Comparison of ENCODE assay signal across 29 mouse cellular contexts in the genomic region with DNA sequence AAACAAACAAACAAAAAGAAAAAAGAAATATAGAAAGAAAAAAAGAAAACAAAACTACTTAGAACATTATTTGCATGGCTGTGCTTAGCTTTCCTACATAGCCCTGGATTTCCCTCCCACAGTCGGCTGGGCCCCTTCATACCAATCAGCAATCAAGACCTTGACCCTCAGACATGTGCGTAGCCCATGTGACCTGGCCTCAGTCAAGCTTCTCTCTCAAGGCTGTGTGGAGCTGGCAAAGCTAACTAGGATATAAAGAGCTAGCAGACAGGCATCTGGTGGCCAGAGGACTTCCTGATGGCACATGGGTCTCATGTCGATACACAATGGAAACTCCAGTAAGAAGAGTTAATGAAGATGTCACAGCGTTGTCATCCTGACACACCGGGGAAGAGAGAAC. TPM values are rescaled to one million over a fixed set of nuclear protein-coding genes. Genes with fewer than 3 reads are reported as not detected.
DNase-seq lines count a peak whose midpoint lies in the region; ATAC-seq and TF ChIP-seq lines count a peak whose summit lies in the region.
"Had no signal": no experiment of that assay in that cellular context is flagged by ENCODE, and none has a peak within 500 bp of the region (broad histone marks: within the 10 kb centered on the region; RNA-seq: fewer than 3 reads in every experiment).

No protein-coding gene starts in this region.

- TF ChIP-seq EP300 in liver, postnatal 0 days (IDR thresholded peaks at IDR 0.05; ENCODE audit: low read depth): no peak

- peak overlapping the region; percentile 43 for H3K9ac ChIP-seq in liver, adult 2 months (ENCODE audit: low read depth, low read length)
- no peak overlapping the region for H3K9ac ChIP-seq in liver, embryonic 13.5 days
- no peak overlapping the region for H3K9ac ChIP-seq in liver, postnatal 0 days (replicated peaks)
- H3K9ac ChIP-seq: embryonic facial prominence, embryonic 13.5 days; forebrain, embryonic 12.5 days; forebrain, embryonic 15.5 days; heart, embryonic 13.5 days; hindbrain, embryonic 14.5 days had no signal

- TF ChIP-seq CTCF in liver, adult 2 months (IDR thresholded peaks at IDR 0.05; ENCODE audit: low read depth, low read length): no peak
- no peak for TF ChIP-seq CTCF in liver, postnatal 0 days (IDR thresholded peaks at IDR 0.05; ENCODE audit: low read depth)

- no peak for ATAC-seq in liver, embryonic 13.5 days (ENCODE audit: low read depth)
- ATAC-seq in liver, postnatal 0 days: peak; percentile 32
- ATAC-seq in megakaryocyte, adult 5-6 weeks (ENCODE audit: poor library complexity, severe bottlenecking): no peak
- ATAC-seq: forebrain, embryonic 15.5 days; hindbrain, postnatal 0 days; inflammation-experienced regulatory T-cells, adult 6 months; Patski had no signal

- peak overlapping the region; percentile 17; the same call in 1 of the 2 replicates for H3K4me2 ChIP-seq in liver, embryonic 13.5 days
- H3K4me2 ChIP-seq in liver, postnatal 0 days (ENCODE audit: low read depth, low read length): peak overlapping the region; percentile 54
- H3K4me2 ChIP-seq: embryonic facial prominence, embryonic 13.5 days; forebrain, embryonic 12.5 days; forebrain, embryonic 15.5 days; heart, embryonic 13.5 days; hindbrain, embryonic 14.5 days had no signal

- peak; percentile 42 for DNase-seq in adrenal gland, adult 8-10 months
- DNase-seq in adrenal gland, postnatal 4 days (ENCODE audit: low spot score in 2 of 2): no peak
- DNase-seq in liver, adult 2 months (ENCODE audit: extremely low read depth, low read depth, low spot score): peak; percentile 97
- no peak for DNase-seq in liver
- no peak for DNase-seq in liver, embryonic 13.5 days
- no peak for DNase-seq in liver, postnatal 0 days
- no peak for DNase-seq in thymus, adult 18-20 months
- DNase-seq: cerebellum, adult 11 months; cerebellum, adult 2 months; cerebellum, adult 9-11 months; cerebellum, postnatal 25 days; embryo, embryonic 11 days; gastrocnemius, postnatal 25 days; heart, adult 18-20 months; heart, postnatal 14 days had no signal

- peaks cover 4% of the 10 kb centered on the region; the same call in 1 of the 2 replicates for H3K4me1 ChIP-seq in liver, adult 2 months (ENCODE audit: control insufficient read depth, insufficient read depth, low read length)
- H3K4me1 ChIP-seq in liver, embryonic 13.5 days (replicated peaks): peaks cover 13% of the 10 kb centered on the region; the same call in 1 of the 2 replicates
- peaks cover 9% of the 10 kb centered on the region; the same call in 1 of the 2 replicates for H3K4me1 ChIP-seq in liver, postnatal 0 days (ENCODE audit: insufficient read depth)
- H3K4me1 ChIP-seq: embryonic facial prominence, embryonic 10.5 days; embryonic facial prominence, embryonic 13.5 days; forebrain, embryonic 12.5 days; forebrain, embryonic 15.5 days had no signal

- peak overlapping the region; percentile 83 for H3K27ac ChIP-seq in liver, adult 2 months (replicated peaks; ENCODE audit: insufficient read depth, low read depth, low read length)
- H3K27ac ChIP-seq in liver, embryonic 13.5 days: no peak overlapping the region
- H3K27ac ChIP-seq in liver, postnatal 0 days (ENCODE audit: low read depth): peak overlapping the region; percentile 84
- H3K27ac ChIP-seq: embryonic facial prominence, embryonic 10.5 days; embryonic facial prominence, embryonic 13.5 days; forebrain, embryonic 12.5 days; forebrain, embryonic 15.5 days; heart, embryonic 10.5 days; heart, embryonic 13.5 days; hindbrain, embryonic 14.5 days; hindbrain, postnatal 0 days had no signal

- H3K4me3 ChIP-seq in liver, adult 2 months (ENCODE audit: insufficient read depth, low read depth, low read length): peak overlapping the region; percentile 55; the same call in 1 of the 2 replicates
- H3K4me3 ChIP-seq in liver, embryonic 13.5 days (replicated peaks): no peak overlapping the region
- peak overlapping the region; percentile 19; the same call in 1 of the 2 replicates for H3K4me3 ChIP-seq in liver, postnatal 0 days (ENCODE audit: low read depth, low read length)
- H3K4me3 ChIP-seq: embryonic facial prominence, embryonic 10.5 days; embryonic facial prominence, embryonic 13.5 days; erythroblast, embryonic 14.5 days; forebrain, embryonic 12.5 days; forebrain, embryonic 15.5 days; heart, embryonic 10.5 days; heart, embryonic 13.5 days had no signal

- H3K9me3 ChIP-seq in liver, embryonic 13.5 days (replicated peaks): no peaks in the 10 kb centered on the region
- H3K9me3 ChIP-seq in liver, postnatal 0 days (ENCODE audit: low read length): no peaks in the 10 kb centered on the region
- H3K9me3 ChIP-seq: embryonic facial prominence, embryonic 10.5 days; embryonic facial prominence, embryonic 13.5 days; forebrain, embryonic 12.5 days; forebrain, embryonic 15.5 days; G1E; heart, embryonic 10.5 days; heart, embryonic 13.5 days had no signal

- TF ChIP-seq POLR2A in liver, adult 2 months (IDR thresholded peaks at IDR 0.05; ENCODE audit: extremely low read depth, insufficient read depth, low read length): no peak

- WGBS in liver, adult 2 months: 33% methylated on average over 5 of the region's 5 CpGs
- WGBS in liver, embryonic 13.5 days (ENCODE audit: insufficient replicate concordance): 75% methylated on average over 5 of the region's 5 CpGs
- WGBS in liver, postnatal 0 days (ENCODE audit: insufficient replicate concordance): 65% methylated on average over 5 of the region's 5 CpGs

- no peaks in the 10 kb centered on the region for H3K79me2 ChIP-seq in liver, adult 2 months (ENCODE audit: control insufficient read depth, insufficient read depth, low read length)

- no peaks in the 10 kb centered on the region for H3K27me3 ChIP-seq in liver, adult 2 months (ENCODE audit: control insufficient read depth, insufficient read depth, low read length)
- H3K27me3 ChIP-seq in liver, embryonic 13.5 days: no peaks in the 10 kb centered on the region
- no peaks in the 10 kb centered on the region for H3K27me3 ChIP-seq in liver, postnatal 0 days (ENCODE audit: insufficient read depth, low read length)
- H3K27me3 ChIP-seq: CH12.LX; embryonic facial prominence, embryonic 13.5 days; forebrain, embryonic 15.5 days; Patski had no signal

- no peaks in the 10 kb centered on the region for H3K36me3 ChIP-seq in liver, adult 2 months (ENCODE audit: control insufficient read depth, insufficient read depth, low read length)
- no peaks in the 10 kb centered on the region for H3K36me3 ChIP-seq in liver, embryonic 13.5 days
- H3K36me3 ChIP-seq in liver, postnatal 0 days (replicated peaks; ENCODE audit: insufficient read depth, low read length): no peaks in the 10 kb centered on the region
- H3K36me3 ChIP-seq: embryonic facial prominence, embryonic 10.5 days; embryonic facial prominence, embryonic 13.5 days; forebrain, embryonic 12.5 days; forebrain, embryonic 15.5 days; G1E; heart, embryonic 10.5 days; heart, embryonic 13.5 days had no signal

RNA-seq across cellular contexts. Expression of a gene that starts 6.9 kb away (rescaled TPM):
- total RNA-seq in adrenal gland, adult 8-10 months (2022): 100 to 1,000 TPM; 131 to 142 (median 137) TPM
- 100 to 1,000 TPM; 149 to 156 TPM for total RNA-seq in adrenal gland, postnatal 4 days (2021)
- total RNA-seq in liver, adult 2 months (2014; rRNA removed): 36.8 and 42.0 TPM in 2 replicates
- polyA plus RNA-seq in liver, adult 2 months (2012; rRNA removed): 41.0 and 48.7 TPM in 2 replicates
- 92.8 and 98.2 TPM in 2 replicates for polyA plus RNA-seq in liver, embryonic 13.5 days (2015; fragmentation: Nextera tagmentation; extraction: Ambion mirVana)
- 77.7 and 83.3 TPM in 2 replicates for polyA plus RNA-seq in liver, postnatal 0 days (2015; fragmentation: Nextera tagmentation; extraction: Ambion mirVana)
- total RNA-seq in megakaryocyte, adult 5-6 weeks (2015): 167 and 180 TPM in 2 replicates
- total RNA-seq in megakaryocyte, adult 5-6 weeks (2017): 103 and 104 TPM in 2 replicates

Comparison
In these comparisons a context has a peak if more than half of its experiments do, and no peak if none do; other contexts are left out.
1. DNase-seq: peak in adrenal gland, adult 8-10 months (single experiment) and liver, adult 2 months (single experiment); none in adrenal gland, postnatal 4 days (0 of 2), liver (single experiment), liver, embryonic 13.5 days (single experiment), liver, postnatal 0 days (single experiment) and thymus, adult 18-20 months (0 of 2).